ENCODE assay signal across 13 mouse cellular contexts in the genomic region with DNA sequence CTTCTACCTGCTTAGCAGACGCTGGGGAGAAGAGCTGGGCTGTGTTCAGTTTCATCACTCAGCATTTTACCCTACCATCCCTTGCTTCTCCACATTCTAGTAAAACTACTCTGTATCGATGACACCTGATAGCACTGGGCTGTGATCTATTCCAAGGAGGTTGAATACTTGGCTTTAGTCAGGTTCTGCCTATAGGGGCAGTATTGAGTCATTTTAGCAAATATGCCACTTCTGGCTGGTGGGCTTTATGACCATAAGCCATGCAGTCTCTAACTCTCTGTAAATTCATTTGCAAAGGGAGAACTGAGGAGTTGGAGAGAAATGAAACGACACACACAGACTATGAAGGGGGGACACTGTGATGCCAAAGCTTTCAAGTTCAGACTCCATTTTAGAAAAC. TPM values are rescaled to one million over a fixed set of nuclear protein-coding genes. Genes with fewer than 3 reads are reported as not detected.
DNase-seq lines count a peak whose midpoint lies in the region; ATAC-seq and TF ChIP-seq lines count a peak whose summit lies in the region.
"Had no signal": no experiment of that assay in that cellular context is flagged by ENCODE, and none has a peak within 500 bp of the region (broad histone marks: within the 10 kb centered on the region; RNA-seq: fewer than 3 reads in every experiment).

No protein-coding gene starts in this region.

- no peak overlapping the region for H3K27ac ChIP-seq in heart, adult 2 months
- H3K27ac ChIP-seq in midbrain, embryonic 14.5 days (replicated peaks; ENCODE audit: low read depth, low read length): no peak overlapping the region
- no peak overlapping the region for H3K27ac ChIP-seq in midbrain, embryonic 16.5 days (ENCODE audit: low read length)
- H3K27ac ChIP-seq: embryonic facial prominence, embryonic 12.5 days; limb, embryonic 13.5 days; midbrain, embryonic 12.5 days had no signal

- no peak overlapping the region for H3K4me2 ChIP-seq in midbrain, embryonic 14.5 days (ENCODE audit: low read length)
- no peak overlapping the region for H3K4me2 ChIP-seq in midbrain, embryonic 16.5 days (ENCODE audit: low read length)
- H3K4me2 ChIP-seq: embryonic facial prominence, embryonic 12.5 days; limb, embryonic 13.5 days; midbrain, embryonic 12.5 days had no signal

- no peak overlapping the region for H3K9ac ChIP-seq in heart, adult 2 months (ENCODE audit: low read depth, low read length)
- H3K9ac ChIP-seq in midbrain, embryonic 14.5 days (replicated peaks; ENCODE audit: low read length): no peak overlapping the region
- no peak overlapping the region for H3K9ac ChIP-seq in midbrain, embryonic 16.5 days (ENCODE audit: low read depth, low read length)
- H3K9ac ChIP-seq: embryonic facial prominence, embryonic 12.5 days; limb, embryonic 13.5 days; midbrain, embryonic 12.5 days had no signal

- TF ChIP-seq CTCF in heart, adult 2 months (IDR thresholded peaks at IDR 0.05): peak; percentile 53

- 57% methylated on average over 3 of the region's 3 CpGs for WGBS in heart, adult 2 months
- 69% methylated on average over 3 of the region's 3 CpGs for WGBS in midbrain, embryonic 14.5 days
- 73% methylated on average over 3 of the region's 3 CpGs for WGBS in midbrain, embryonic 16.5 days

- intact Hi-C loops in heart, adult 2 months (cut with DNase I): no loop called here
- intact Hi-C loops in left cerebral cortex, postnatal 4 days (cut with DNase I): no loop called here

- no peak for ATAC-seq in midbrain, embryonic 14.5 days (ENCODE audit: low FRiP score, low TSS enrichment)
- no peak for ATAC-seq in midbrain, embryonic 16.5 days

- H3K9me3 ChIP-seq in midbrain, embryonic 14.5 days (ENCODE audit: control insufficient read depth, low read length): no peaks in the 10 kb centered on the region
- no peaks in the 10 kb centered on the region; the same call in 1 of the 2 replicates for H3K9me3 ChIP-seq in midbrain, embryonic 16.5 days (replicated peaks; ENCODE audit: control insufficient read depth, low read length, poor library complexity, severe bottlenecking)
- H3K9me3 ChIP-seq: embryonic facial prominence, embryonic 12.5 days; limb, embryonic 13.5 days had no signal

- no peaks in the 10 kb centered on the region for H3K36me3 ChIP-seq in heart, adult 2 months (ENCODE audit: control insufficient read depth, insufficient read depth, low read length)
- no peaks in the 10 kb centered on the region for H3K36me3 ChIP-seq in midbrain, embryonic 14.5 days (ENCODE audit: control insufficient read depth, insufficient read depth, low read length)
- H3K36me3 ChIP-seq in midbrain, embryonic 16.5 days (ENCODE audit: control insufficient read depth, insufficient read depth, low read length): no peaks in the 10 kb centered on the region
- no peaks in the 10 kb centered on the region for H3K36me3 ChIP-seq in splenic B cell, adult 2 months (ENCODE audit: control insufficient read depth, insufficient read depth, low read length, poor library complexity, severe bottlenecking)
- H3K36me3 ChIP-seq: embryonic facial prominence, embryonic 12.5 days; limb, embryonic 13.5 days; midbrain, embryonic 12.5 days had no signal

- no peaks in the 10 kb centered on the region for H3K79me2 ChIP-seq in heart, adult 2 months (replicated peaks; ENCODE audit: control insufficient read depth, insufficient read depth, low read length)

- TF ChIP-seq EP300 in heart, adult 2 months (IDR thresholded peaks at IDR 0.05; ENCODE audit: insufficient read depth, low read depth, low read length): no peak

- H3K4me3 ChIP-seq in heart, adult 2 months: no peak overlapping the region
- no peak overlapping the region for H3K4me3 ChIP-seq in midbrain, embryonic 14.5 days (replicated peaks; ENCODE audit: low read depth, low read length)
- no peak overlapping the region for H3K4me3 ChIP-seq in midbrain, embryonic 16.5 days (ENCODE audit: low read depth, low read length)
- H3K4me3 ChIP-seq: embryonic facial prominence, embryonic 12.5 days; limb, embryonic 13.5 days; midbrain, embryonic 12.5 days had no signal

- no peak for TF ChIP-seq POLR2A in heart, adult 2 months (IDR thresholded peaks at IDR 0.05; ENCODE audit: insufficient read depth, low read depth, low read length)

- no peak for DNase-seq in heart, adult 2 months
- DNase-seq in heart, adult 11 months: no peak
- peak; percentile 53 for DNase-seq in midbrain, embryonic 14.5 days
- peak; percentile 14 for DNase-seq in c-Kit-positive CD71-positive TER-119-positive erythroid progenitor cells, embryonic 14.5 days (ENCODE audit: low spot score)
- peak; percentile 7 for DNase-seq in splenic B cell, adult 2 months (ENCODE audit: low read depth, low spot score)
- DNase-seq in layer of hippocampus, adult 11-12 months (ENCODE audit: low spot score): no peak
- no peak for DNase-seq in left cerebral cortex, postnatal 4 days
- DNase-seq: heart, postnatal 14 days; kidney, postnatal 36 days had no signal

- H3K4me1 ChIP-seq in heart, adult 2 months (ENCODE audit: control insufficient read depth, insufficient read depth, low read length): no peaks in the 10 kb centered on the region
- H3K4me1 ChIP-seq in midbrain, embryonic 14.5 days (ENCODE audit: control insufficient read depth, insufficient read depth, low read length): no peaks in the 10 kb centered on the region
- H3K4me1 ChIP-seq in midbrain, embryonic 16.5 days (ENCODE audit: control insufficient read depth, insufficient read depth, low read length): no peaks in the 10 kb centered on the region
- H3K4me1 ChIP-seq: embryonic facial prominence, embryonic 12.5 days; limb, embryonic 13.5 days; midbrain, embryonic 12.5 days had no signal

- H3K27me3 ChIP-seq in heart, adult 2 months (ENCODE audit: control insufficient read depth, insufficient read depth, low read length): no peaks in the 10 kb centered on the region
- H3K27me3 ChIP-seq in midbrain, embryonic 14.5 days (ENCODE audit: control insufficient read depth, insufficient read depth, low read length): no peaks in the 10 kb centered on the region
- H3K27me3 ChIP-seq in midbrain, embryonic 16.5 days (ENCODE audit: control insufficient read depth, insufficient read depth, low read depth, low read length): no peaks in the 10 kb centered on the region
- no peaks in the 10 kb centered on the region for H3K27me3 ChIP-seq in splenic B cell, adult 2 months (ENCODE audit: control insufficient read depth, insufficient read depth, low read length, poor library complexity, severe bottlenecking)
- H3K27me3 ChIP-seq: embryonic facial prominence, embryonic 12.5 days; limb, embryonic 13.5 days; midbrain, embryonic 12.5 days had no signal

RNA-seq across cellular contexts. Expression of gene Tmem92, which starts 55.6 kb away (rescaled TPM):
- total RNA-seq in heart, adult 2 months (2021): not detected
- not detected in 2 replicates for polyA plus RNA-seq in heart, adult 2 months (2012; rRNA removed)
- polyA plus RNA-seq in midbrain, embryonic 14.5 days (2014; fragmentation: Nextera tagmentation; extraction: Ambion mirVana): not detected in 2 replicates
- polyA plus RNA-seq in midbrain, embryonic 16.5 days (2015; fragmentation: Nextera tagmentation; extraction: Ambion mirVana): not detected in 2 replicates
- under 1 TPM in 1 of 2 experiments, not detected in 1; 0.30 TPM for total RNA-seq in left cerebral cortex, postnatal 4 days (2021)
- total RNA-seq: heart, postnatal 14 days had no signal
- polyA plus RNA-seq: embryonic facial prominence, embryonic 12.5 days; limb, embryonic 13.5 days; midbrain, embryonic 12.5 days had no signal

Comparison
In these comparisons a context has a peak if more than half of its experiments do, and no peak if none do; other contexts are left out.
1. DNase-seq: peak in midbrain, embryonic 14.5 days (single experiment), c-Kit-positive CD71-positive TER-119-positive erythroid progenitor cells, embryonic 14.5 days (single experiment) and splenic B cell, adult 2 months (single experiment); none in heart, adult 2 months (0 of 2), heart, adult 11 months (single experiment), layer of hippocampus, adult 11-12 months (single experiment) and left cerebral cortex, postnatal 4 days (single experiment).